Mouse (Mus musculus): ENCODE results near the gene Lhfpl5.

The Lhfpl5 gene

DNA sequence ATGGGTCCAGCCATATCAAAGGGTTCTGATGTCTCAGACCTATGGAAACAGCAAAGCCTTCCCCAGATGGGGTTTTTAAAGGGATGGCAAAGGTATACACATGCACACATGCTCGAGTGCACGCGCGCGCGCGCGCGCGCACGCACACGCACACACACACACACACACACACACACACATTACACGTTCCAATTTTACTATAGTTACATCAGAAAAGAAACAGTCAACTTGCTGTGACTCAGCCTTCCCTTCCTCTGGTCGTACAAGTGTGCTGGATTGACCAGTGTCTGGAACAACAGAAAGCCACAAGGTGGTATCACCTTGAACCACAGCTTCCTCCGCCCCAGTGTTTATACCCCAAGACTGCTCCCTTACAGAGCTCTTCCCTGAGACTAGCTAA is 49.9 kb downstream of the Lhfpl5 start:
- DNase-seq (ENCODE audit: low read depth, low spot score) = no peak

DNA sequence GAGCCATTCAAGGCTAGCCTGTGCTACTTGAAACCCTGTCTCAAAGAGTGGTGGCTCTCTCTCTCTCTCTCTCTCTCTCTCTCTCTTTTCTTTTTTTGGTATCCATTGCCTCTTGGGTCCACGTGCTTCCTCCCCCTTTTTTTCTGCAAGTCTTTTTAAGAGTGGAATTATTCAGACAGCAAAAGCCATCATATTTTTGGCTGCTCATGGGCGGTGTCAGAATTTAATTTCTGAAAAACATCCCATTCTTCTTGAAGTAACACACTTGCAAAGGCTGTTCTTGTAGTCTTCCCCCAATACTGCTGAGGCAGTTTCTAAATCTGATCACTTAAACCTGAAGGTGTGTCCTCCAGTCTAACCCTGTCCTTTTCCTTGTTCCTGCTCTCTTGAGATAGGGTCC is 51.5 kb downstream of the Lhfpl5 start:
- no peak for DNase-seq (ENCODE audit: low read depth, low spot score)

DNA sequence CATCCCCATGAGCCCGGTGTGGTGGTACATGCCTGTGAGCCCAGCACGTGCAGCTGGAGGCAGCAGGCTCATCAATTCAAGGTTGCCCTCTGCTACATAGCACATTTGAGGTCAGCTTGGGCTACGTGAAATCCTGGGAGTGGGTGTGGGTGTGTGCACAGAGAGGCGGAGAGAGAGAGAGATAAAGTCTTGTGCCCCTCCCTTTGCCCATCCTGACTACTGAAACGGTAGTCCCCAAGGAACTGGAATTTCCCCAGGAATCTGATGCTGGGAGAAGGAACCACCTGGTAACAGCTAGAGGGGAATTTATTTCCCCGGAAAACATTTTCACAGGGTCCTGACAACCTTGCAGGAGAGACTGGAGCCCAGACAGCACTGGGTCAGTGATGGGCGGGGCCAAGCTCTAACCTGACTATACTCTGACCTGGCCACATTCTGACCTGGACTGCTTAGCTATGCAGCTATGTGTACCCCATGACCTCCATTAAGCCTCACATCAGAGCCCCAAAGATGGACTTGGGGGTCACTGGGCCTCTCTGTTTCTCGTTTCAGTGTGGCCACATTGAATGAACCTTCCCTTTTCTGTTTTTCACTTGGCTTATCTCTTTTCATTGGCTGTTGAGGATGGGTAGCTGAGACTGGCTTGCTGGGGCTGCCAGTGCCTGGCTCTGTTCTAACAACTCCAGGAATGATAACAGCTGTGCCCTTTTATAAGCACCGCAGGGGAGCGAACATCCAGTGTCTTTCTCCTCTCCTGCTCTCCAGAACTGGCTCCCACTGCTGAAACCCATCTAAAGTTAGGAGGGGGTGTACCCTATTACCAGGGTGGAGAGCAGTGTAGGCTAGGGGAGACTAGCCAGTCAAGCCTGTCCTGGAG is 53.0 kb downstream of the Lhfpl5 start:
- DNase-seq (ENCODE audit: low read depth, low spot score) = no peak

DNA sequence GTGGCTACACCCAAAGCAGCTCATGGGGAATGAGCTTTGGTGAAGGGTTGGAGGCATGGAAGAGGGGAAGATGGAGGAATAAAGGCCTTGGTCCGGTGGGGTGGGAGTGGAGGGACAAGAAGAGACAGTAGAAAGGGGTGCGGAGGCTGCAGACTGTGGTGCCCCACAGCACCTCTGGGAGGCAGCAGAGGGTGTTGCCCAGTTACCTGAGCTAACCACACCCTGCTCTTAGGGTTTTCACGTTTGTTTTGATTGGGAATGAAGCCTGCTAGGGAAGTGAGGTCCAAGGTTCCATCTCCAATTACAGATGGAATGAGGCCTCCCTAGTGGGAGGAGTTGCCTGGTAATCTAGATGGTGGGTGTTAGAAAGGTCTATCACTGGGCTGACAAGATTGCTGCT is 53.7 kb downstream of the Lhfpl5 start:
- no peak for DNase-seq (ENCODE audit: low read depth, low spot score)
